8 mouse cellular contexts compared by ENCODE assay signal in the genomic region with DNA sequence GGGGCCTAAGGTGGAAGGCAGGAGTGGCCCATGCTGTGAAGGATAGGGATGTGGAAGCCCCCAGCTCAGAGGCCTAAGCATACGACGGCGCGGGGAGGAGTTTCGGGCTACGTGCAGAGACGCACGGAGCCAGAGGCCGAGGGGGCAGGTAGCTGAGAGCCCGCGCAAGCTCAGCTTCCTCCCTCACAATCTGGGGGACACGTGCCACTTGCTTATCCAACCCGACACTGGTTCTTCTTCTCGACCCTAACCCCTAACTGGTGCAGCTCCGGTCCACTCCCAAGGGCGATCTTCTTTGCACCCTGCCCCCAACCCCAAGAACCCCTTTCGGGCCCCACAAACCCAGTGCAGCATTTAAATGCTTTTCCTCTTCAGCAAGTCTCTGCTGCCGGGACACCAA. TPM values are rescaled to one million over a fixed set of nuclear protein-coding genes. Genes with fewer than 3 reads are reported as not detected.
DNase-seq lines count a peak whose midpoint lies in the region; ATAC-seq and TF ChIP-seq lines count a peak whose summit lies in the region.

No protein-coding gene starts in this region.

- no peaks in the 10 kb centered on the region for H3K27me3 ChIP-seq in forebrain, embryonic 12.5 days
- H3K27me3 ChIP-seq in lung, embryonic 16.5 days (ENCODE audit: control insufficient read depth, insufficient read depth, low read depth, low read length): no peaks in the 10 kb centered on the region

- H3K27ac ChIP-seq in ES-E14 (ENCODE audit: insufficient read depth, low read depth, low read length, poor library complexity, severe bottlenecking): peak overlapping the region; percentile 54; the same call in 1 of the 2 replicates
- peak overlapping the region; percentile 63 for H3K27ac ChIP-seq in brown adipose tissue, adult 24 weeks (replicated peaks; ENCODE audit: low read depth, low read length)
- H3K27ac ChIP-seq in forebrain, embryonic 12.5 days: peak overlapping the region; percentile 88
- H3K27ac ChIP-seq in lung, embryonic 16.5 days (ENCODE audit: low read length): peak overlapping the region; percentile 94

- ATAC-seq in forebrain, embryonic 12.5 days (ENCODE audit: low FRiP score): peak; percentile 70
- ATAC-seq in lung, embryonic 16.5 days (ENCODE audit: low read depth): peak; percentile 66

- no peak for DNase-seq in ES-E14 (ENCODE audit: low read depth, low spot score)
- peak; percentile 77 for DNase-seq in heart, postnatal 4 days
- DNase-seq in layer of hippocampus, adult 9-11 months: peak; percentile 85
- DNase-seq in retina, adult 2 months (ENCODE audit: low read depth, low spot score): peak; percentile 63
- peak; percentile 81 for DNase-seq in thymus, postnatal 14 days

- H3K4me2 ChIP-seq in forebrain, embryonic 12.5 days: peak overlapping the region; percentile 88
- peak overlapping the region; percentile 78 for H3K4me2 ChIP-seq in lung, embryonic 16.5 days (ENCODE audit: low read depth, low read length)

- peaks cover 0 to 20% of the 10 kb centered on the region in 2 experiments; a peak in 1 of 4 replicates for H3K4me1 ChIP-seq in ES-E14 (ENCODE audit: control insufficient read depth in 2 of 2, insufficient read depth in 2 of 2, low read length in 2 of 2, poor library complexity in 1 of 2)
- H3K4me1 ChIP-seq in brown adipose tissue, adult 24 weeks (ENCODE audit: control insufficient read depth, insufficient read depth, insufficient read length, low read length): peaks cover 9% of the 10 kb centered on the region
- H3K4me1 ChIP-seq in forebrain, embryonic 12.5 days: peaks cover 54% of the 10 kb centered on the region
- H3K4me1 ChIP-seq in lung, embryonic 16.5 days (replicated peaks; ENCODE audit: control insufficient read depth, insufficient read depth, low read length): peaks cover 31% of the 10 kb centered on the region

- in situ Hi-C loops in ES-E14 (cut with MboI; ENCODE audit: low sequenced_read_pairs in 2 of 2, unreplicated experiment in 2 of 2): no loop called here

- H3K36me3 ChIP-seq in ES-E14 (ENCODE audit: control insufficient read depth, insufficient read depth, low read length, poor library complexity, severe bottlenecking): peaks cover 52% of the 10 kb centered on the region
- peaks cover 60% of the 10 kb centered on the region for H3K36me3 ChIP-seq in forebrain, embryonic 12.5 days (replicated peaks)
- H3K36me3 ChIP-seq in lung, embryonic 16.5 days (ENCODE audit: control insufficient read depth, insufficient read depth, low read length): peaks cover 27% of the 10 kb centered on the region

- peak overlapping the region; percentile 88 for H3K9ac ChIP-seq in ES-E14 (ENCODE audit: insufficient read depth, low read depth, low read length, poor library complexity, severe bottlenecking)
- H3K9ac ChIP-seq in forebrain, embryonic 12.5 days: peak overlapping the region; percentile 83
- H3K9ac ChIP-seq in lung, embryonic 16.5 days (ENCODE audit: low read length): peak overlapping the region; percentile 89

- no peaks in the 10 kb centered on the region for H3K9me3 ChIP-seq in ES-E14 (ENCODE audit: control insufficient read depth, insufficient read depth, low read depth, low read length)
- no peaks in the 10 kb centered on the region for H3K9me3 ChIP-seq in forebrain, embryonic 12.5 days
- H3K9me3 ChIP-seq in lung, embryonic 16.5 days (ENCODE audit: control insufficient read depth, low read length): no peaks in the 10 kb centered on the region

- under 1% methylated on average over 18 of the region's 18 CpGs for WGBS in forebrain, embryonic 12.5 days
- 1% methylated on average over 18 of the region's 18 CpGs for WGBS in lung, embryonic 16.5 days

- H3K4me3 ChIP-seq in ES-E14 (ENCODE audit: insufficient read depth in 1 of 2, low read depth in 1 of 2, low read length in 2 of 2, poor library complexity in 1 of 2, severe bottlenecking in 1 of 2): peak overlapping the region; percentile 83 to 85
- H3K4me3 ChIP-seq in brown adipose tissue, adult 24 weeks (ENCODE audit: insufficient read depth, low read depth, low read length): peak overlapping the region; percentile 79
- peak overlapping the region; percentile 73 for H3K4me3 ChIP-seq in forebrain, embryonic 12.5 days (replicated peaks)
- H3K4me3 ChIP-seq in lung, embryonic 16.5 days (ENCODE audit: low read length): peak overlapping the region; percentile 82

TF ChIP-seq in ES-E14, 5 proteins besides CTCF, POLR2A, EP300 and RAD21:
- TF ChIP-seq MAFK (IDR thresholded peaks at IDR 0.05; ENCODE audit: insufficient read depth, low read depth, low read length) (no peak), CHD2 (IDR thresholded peaks at IDR 0.05; ENCODE audit: low read depth, low read length) (no peak), ZNF384 (IDR thresholded peaks at IDR 0.05; ENCODE audit: low read depth, low read length) (no peak), ZC3H11A (IDR thresholded peaks at IDR 0.05; ENCODE audit: borderline replicate concordance, low read depth, low read length) (no peak), HCFC1 (IDR thresholded peaks at IDR 0.05; ENCODE audit: borderline replicate concordance, insufficient read depth, low read length) (no peak)

RNA-seq across cellular contexts. Expression of a gene that starts 0.6 kb away (rescaled TPM):
- total RNA-seq in ES-E14 (2012; rRNA removed): 306 and 404 TPM in 2 replicates
- polyA plus RNA-seq in brown adipose tissue, adult 24 weeks (2012; ENCODE audit: insufficient read depth, insufficient read length, missing spikeins): 519 and 573 TPM in 2 replicates
- polyA plus RNA-seq in forebrain, embryonic 12.5 days (2016; fragmentation: Nextera tagmentation; extraction: Ambion mirVana): 559 and 592 TPM in 2 replicates
- 100 to 1,000 TPM; 977 to 982 TPM for total RNA-seq in heart, postnatal 4 days (2021)
- polyA plus RNA-seq in lung, embryonic 16.5 days (2015; fragmentation: Nextera tagmentation; extraction: Ambion mirVana): 680 and 700 TPM in 2 replicates

RNA-seq across cellular contexts. Expression of a gene that starts 5.0 kb away (rescaled TPM):
- total RNA-seq in ES-E14 (2012; rRNA removed): 6.3 and 10.1 TPM in 2 replicates
- polyA plus RNA-seq in brown adipose tissue, adult 24 weeks (2012; ENCODE audit: insufficient read depth, insufficient read length, missing spikeins): 5.1 and 7.3 TPM in 2 replicates
- 4.5 and 7.7 TPM in 2 replicates for polyA plus RNA-seq in forebrain, embryonic 12.5 days (2016; fragmentation: Nextera tagmentation; extraction: Ambion mirVana)
- total RNA-seq in heart, postnatal 4 days (2021): 1 to 10 TPM; 3.5 to 4.4 TPM
- 13.6 and 14.2 TPM in 2 replicates for polyA plus RNA-seq in lung, embryonic 16.5 days (2015; fragmentation: Nextera tagmentation; extraction: Ambion mirVana)

RNA-seq across cellular contexts. Expression of a gene that starts 15.8 kb away (rescaled TPM):
- 149 and 150 TPM in 2 replicates for total RNA-seq in ES-E14 (2012; rRNA removed)
- 35.8 and 39.4 TPM in 2 replicates for polyA plus RNA-seq in brown adipose tissue, adult 24 weeks (2012; ENCODE audit: insufficient read depth, insufficient read length, missing spikeins)
- polyA plus RNA-seq in forebrain, embryonic 12.5 days (2016; fragmentation: Nextera tagmentation; extraction: Ambion mirVana): 199 and 221 TPM in 2 replicates
- 100 to 1,000 TPM; 102 to 104 TPM for total RNA-seq in heart, postnatal 4 days (2021)
- polyA plus RNA-seq in lung, embryonic 16.5 days (2015; fragmentation: Nextera tagmentation; extraction: Ambion mirVana): 138 and 139 TPM in 2 replicates

RNA-seq across cellular contexts. Expression of a gene that starts 15.9 kb away (rescaled TPM):
- total RNA-seq in ES-E14 (2012; rRNA removed): 128 and 137 TPM in 2 replicates
- 2.4 TPM in 1 of 2 replicates, not detected in the other for polyA plus RNA-seq in brown adipose tissue, adult 24 weeks (2012; ENCODE audit: insufficient read depth, insufficient read length, missing spikeins)
- polyA plus RNA-seq in forebrain, embryonic 12.5 days (2016; fragmentation: Nextera tagmentation; extraction: Ambion mirVana): 233 and 244 TPM in 2 replicates
- 10 to 100 TPM; 77.8 to 82.6 TPM for total RNA-seq in heart, postnatal 4 days (2021)
- 175 and 176 TPM in 2 replicates for polyA plus RNA-seq in lung, embryonic 16.5 days (2015; fragmentation: Nextera tagmentation; extraction: Ambion mirVana)

RNA-seq across cellular contexts. Expression of a gene that starts 26.6 kb away (rescaled TPM):
- 0.32 TPM in 1 of 2 replicates, not detected in the other for total RNA-seq in ES-E14 (2012; rRNA removed)
- polyA plus RNA-seq in brown adipose tissue, adult 24 weeks (2012; ENCODE audit: insufficient read depth, insufficient read length, missing spikeins): not detected in 2 replicates
- polyA plus RNA-seq in forebrain, embryonic 12.5 days (2016; fragmentation: Nextera tagmentation; extraction: Ambion mirVana): 0.67 and 1.1 TPM in 2 replicates
- total RNA-seq in heart, postnatal 4 days (2021): 1 to 10 TPM; 2.6 to 3.9 TPM
- polyA plus RNA-seq in lung, embryonic 16.5 days (2015; fragmentation: Nextera tagmentation; extraction: Ambion mirVana): 0.29 and 0.34 TPM in 2 replicates
